Mouse (Mus musculus) urinary bladder, postnatal 36 days (tissue): ENCODE measurements around the gene Crat.

ENCODE experiments used
- DNase-seq, 2 experiments: peaks; one replicate each; pipeline ENCODE4 v3.0.0; 2022; ENCODE audit warnings: low spot score in 2 of 2, mixed read lengths in 1 of 2

Gene Crat

DNA sequence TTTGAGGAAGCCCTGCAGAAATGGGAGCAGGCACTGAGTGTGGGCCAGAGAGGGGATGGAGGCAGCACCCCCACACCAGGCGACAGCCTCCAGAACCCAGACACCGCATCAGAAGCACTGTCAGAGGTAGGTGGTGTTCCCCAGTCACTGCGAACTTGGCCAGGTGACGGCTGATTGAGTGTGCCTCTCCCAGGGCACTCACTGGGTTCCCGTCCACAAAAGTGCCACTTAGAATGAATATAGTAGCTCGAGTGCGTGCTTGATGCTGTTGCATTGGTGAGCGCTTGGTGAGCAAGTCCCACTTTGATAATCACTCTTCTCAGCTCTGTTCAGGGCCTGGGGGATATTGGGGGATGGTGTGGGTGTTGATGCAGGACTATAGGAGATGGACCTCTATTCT lies 44.1 kb downstream of the Crat start:
- no peak for DNase-seq

DNA sequence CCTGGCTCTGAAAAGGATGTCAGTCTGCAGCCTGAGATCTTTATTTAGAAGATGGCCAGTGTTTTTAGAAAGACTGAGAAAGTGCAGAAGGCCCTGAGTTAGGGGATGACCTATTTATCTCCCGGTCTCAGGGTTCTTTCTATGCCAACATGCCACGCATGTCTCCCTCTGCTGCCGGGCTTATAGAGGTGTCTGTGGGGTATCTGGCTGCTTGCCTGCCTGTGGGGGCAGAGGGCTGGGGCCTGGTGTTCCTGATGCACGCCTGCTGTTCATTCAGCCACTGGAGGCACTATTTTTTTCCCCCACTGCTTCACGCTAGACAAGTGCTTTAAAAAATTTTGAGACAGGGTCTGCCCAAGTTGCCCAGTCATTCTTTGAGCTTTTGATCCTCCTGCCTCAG lies 49.4 kb downstream of the Crat start:
- DNase-seq = no peak

DNA sequence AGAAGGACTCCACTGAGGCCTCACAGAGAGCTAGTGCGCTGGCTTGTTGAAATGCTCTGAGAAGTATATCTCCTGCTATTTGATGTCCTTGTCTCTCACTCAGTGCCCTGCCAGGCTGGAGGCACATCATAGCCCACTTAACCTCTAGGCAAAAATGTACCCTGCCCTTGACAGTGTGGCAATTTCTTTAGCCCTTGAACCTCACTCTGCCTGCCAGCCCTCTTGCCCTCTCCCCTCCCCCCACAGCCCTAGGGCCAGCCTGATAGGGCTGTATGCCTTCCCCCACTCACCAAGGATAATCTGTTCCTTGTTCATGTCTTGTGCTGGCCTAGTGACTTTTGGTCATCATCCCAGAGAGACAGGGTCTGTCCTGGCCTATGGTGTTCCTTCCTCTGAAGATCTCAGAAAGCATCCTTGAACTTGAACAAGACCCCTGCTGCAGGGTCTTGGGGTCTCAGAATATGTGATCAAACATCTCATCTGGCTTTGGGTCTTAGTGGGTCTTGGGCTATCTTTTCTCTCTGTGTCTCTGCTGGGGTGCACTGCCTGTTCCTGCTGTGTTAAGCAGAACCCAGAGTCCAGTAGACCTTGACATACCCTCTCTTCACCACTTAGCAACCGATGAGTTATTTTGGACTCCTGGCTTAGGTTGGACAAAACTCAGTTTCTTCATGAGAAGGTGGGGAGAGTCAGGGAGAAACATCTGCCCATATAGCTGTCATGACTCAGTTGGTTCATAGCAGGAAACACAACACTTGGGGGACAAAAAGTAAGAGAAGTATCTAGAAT lies 50.1 kb downstream of the Crat start:
- no peak for DNase-seq

DNA sequence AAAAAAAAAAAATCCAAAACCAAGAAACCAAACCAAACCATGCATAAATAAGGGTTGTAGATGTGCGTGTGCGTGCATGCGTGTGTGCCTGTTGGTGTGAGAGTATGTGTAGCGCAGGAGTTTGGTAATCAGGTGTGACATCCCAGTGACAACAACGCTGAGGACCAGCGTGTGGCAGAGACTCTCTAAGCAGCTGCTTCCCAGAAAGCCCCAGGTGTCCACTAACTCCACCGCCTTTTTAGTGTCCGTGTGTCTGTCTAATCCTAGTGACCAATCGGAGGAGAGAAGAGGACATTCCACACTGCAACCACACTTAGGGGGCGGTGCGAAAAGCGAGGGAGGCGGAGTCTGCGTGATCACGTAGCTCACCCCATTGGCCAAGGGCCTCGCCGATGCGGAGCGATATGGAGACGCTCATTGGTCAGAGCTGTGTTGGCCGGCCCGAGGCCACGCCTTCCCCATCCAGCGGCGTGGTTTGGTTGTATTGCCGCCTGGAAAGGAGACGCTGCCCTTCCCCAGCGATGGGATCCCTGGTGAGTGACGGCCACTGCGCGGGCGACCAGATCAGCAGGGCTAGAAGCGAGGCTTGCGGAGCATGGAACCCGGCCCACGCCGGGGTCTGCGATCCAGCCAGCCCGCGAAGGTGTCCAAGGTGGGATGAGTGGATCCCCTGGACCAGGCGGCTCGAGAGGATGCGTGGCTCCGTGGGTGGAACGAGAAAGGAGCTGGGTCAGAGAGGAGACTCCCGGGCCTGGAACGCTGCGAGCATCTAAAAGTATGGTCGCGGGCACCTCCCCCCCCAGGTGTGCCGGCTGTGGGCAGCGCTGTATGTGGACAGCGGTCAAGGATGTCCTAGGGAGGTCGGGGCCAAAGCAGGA lies 51.6 kb downstream of the Crat start, which contains the start of gene Miga2:
Gene Miga2, plus strand, starts transcription at position 461 of the 878 bp plus-strand sequence.
- DNase-seq = peak; percentile 98 to 100

DNA sequence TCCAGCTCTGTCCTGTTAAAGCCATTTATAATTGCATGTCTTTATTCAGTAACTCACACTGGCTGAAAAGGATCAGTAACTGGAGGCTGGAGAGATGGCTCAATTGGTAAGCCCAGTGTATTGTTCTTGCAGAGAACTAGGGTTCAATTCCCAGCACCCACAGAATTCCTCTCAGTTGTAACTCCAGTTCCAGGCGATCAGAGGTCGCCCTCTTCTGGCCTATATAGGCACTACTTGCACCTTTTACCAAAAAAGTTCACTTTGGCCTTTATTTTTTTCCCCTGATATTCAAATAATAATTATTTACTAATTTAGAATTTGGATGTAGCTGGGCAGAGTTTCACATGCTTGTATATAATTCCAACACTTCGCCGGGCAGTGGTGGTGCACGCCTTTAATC lies 52.7 kb downstream of the Crat start:
- DNase-seq = no peak

DNA sequence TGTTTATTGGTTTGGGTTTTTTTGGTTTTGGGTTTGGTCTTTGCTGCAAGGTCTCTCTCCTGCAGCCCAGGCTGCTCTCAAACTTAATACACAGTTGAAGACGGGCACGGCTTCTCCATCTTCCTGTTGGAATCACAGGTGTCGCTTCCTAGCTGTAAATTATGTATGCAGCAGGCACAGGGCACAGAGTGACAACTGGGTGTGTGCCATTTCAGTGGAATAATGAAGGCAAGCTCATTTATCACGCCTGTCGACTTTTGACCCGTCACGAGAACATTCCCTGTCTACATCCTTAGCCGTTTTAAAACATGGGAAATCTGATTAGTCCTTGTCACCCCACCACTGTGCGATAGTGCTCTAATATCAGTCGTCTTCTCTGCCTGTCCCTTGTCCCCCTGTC lies 55.0 kb downstream of the Crat start:
- DNase-seq = no peak

DNA sequence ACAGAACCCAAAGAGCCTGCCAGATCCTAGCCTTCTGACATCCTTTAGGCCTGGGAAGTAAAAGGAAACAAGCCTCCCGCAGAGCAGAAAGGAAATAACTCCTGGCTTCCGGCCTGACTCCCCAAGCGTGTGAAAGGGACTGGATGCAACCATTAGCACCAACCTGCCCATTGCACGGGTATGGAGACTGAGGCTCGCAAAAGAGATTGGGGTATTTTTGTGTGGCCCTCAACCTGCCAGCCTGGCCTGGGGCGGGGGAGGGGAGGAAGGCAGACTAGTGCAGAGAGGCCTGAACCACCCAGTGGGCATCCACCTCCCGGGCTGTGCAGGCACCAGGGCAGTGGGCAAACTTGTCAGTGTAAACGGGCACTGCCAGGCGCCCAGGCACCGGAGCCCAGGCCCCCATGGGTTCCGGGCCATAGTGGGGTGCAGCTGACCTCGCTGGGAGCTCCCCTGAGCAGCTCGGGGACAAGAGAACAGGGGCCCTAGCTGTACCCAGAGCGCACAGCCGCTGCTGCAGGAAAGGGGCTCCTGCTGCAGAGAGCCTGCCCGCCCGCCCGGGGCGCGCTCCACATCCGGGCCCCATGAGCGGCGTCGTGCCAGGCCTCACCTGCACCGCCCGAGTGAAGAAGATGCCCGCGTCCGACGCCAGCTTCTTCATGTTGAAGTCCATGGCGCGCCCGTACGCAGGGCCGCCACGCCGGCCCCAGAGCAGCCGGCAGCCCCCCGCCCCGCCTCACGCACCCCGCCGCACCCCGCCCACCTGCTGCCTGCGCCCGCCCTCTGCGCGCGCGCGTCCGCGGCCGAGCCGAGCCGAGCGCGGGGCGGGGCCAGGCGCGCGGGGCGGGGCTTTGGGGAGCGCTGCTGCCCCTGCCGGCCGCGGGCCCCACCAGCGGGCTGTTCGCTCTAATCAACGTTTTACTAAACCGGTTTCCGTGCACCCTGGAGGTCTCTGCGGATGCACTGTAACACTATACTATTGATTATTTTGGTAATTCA lies 56.8 kb downstream of the Crat start, which contains the start of gene Sh3glb2:
Gene Sh3glb2, minus strand, starts transcription at position 805 of the 999 bp plus-strand sequence.
- peak; percentile 74 to 77 for DNase-seq

DNA sequence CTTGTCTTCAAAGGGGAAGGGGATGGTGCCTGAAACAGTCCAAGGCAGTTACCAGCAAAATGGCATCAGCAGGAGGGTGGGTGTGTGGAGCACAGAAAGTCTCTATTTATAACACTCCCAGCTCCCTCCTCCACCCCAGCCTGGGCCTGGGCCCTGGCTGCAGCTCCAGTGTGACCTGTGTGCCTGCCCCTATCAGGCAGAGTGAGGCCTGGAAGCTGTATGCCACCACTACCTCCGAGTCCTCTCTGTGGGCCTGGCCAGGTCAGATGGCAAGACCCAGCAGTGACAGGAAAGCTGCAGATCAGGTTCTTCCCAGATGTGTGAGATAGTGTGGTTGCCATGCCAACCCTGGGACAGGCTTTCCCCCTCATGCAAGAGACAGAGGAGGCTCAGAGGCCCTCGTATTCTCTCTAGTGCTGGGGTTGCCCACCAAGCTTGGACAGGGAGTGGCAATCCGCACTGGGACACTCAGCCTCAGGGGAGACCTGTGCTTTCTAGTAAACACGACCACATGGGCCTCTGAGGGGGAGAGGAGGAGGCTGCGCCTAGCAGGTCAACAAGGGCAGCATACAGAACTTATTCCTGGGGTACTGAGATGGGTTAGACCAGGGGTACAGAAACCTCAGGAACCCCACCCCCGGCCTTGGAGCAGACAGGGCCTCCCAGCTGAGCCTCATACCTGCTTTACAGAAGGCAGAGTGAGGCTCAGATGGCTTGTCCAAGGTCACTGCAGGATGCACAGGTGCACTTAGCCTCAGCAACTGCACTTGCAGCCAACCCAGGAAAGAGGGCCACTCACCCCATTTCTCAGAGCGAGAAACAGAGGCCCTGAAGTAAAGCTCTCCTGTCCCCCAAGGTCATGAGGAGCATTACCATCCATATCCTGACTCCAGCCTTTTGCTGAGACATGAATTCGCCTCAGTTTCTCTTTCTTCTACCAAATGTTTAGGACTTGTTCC lies 57.8 kb downstream of the Crat start:
- peak; percentile 66 to 74 for DNase-seq

DNA sequence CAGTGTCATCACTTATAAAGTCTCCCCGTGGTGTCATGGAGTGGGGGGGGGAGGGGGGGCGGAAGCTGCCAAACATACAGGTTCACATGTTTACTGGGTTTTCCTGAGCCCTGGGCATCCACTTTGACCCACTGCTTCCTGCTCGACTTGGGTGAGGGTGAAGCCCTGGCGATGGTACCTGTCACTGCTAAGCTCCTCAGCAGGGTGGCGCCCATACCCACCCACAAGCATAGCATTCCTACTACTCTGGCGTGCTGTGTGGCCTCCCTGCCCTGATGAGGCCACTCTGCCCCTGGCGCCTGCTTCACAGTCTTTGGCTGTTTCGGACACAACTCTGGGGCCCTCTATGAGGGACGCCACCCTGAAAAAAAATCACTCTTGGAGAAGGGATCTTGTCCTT lies 58.7 kb downstream of the Crat start:
- DNase-seq = no peak

DNA sequence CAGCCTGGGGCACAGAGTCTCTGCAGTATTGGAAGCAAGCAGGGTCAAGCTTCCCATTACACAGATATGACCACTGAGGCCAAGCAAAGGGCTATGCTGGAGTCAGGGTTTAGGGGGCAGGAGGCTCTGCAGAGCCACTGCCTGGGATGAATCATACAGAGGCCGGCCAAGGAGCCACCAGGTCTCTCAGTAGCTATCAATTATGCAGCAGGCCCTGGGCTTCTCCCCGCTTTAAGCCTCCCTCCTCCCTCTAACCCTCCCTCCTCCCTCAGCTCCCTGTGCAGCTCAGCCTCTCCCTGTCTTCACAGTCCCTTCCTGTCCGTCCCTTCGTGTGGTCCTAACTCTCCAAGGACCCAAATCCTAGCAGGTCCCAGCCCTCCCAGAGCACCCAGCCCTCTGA lies 59.3 kb downstream of the Crat start:
- DNase-seq = no peak

DNA sequence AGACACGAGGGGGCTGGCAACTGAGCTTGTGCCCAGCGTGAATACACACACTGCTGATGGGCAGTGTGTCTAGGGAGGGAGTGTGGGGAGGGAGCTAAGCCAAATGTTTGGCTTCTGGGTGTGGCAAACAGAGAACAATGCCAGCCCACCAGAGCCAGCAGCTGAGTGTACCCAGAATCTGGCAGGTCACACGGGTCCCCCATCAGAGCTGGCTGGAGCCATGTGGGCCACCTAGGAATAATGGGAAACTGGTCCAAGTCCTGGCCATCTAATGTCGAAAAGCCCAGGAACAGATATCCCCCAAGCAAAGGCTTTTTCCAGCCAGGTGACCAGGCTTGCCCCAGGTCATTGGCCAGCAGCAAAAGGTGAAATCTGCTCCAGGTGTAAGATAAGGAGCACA lies 59.8 kb downstream of the Crat start:
- DNase-seq = no peak

DNA sequence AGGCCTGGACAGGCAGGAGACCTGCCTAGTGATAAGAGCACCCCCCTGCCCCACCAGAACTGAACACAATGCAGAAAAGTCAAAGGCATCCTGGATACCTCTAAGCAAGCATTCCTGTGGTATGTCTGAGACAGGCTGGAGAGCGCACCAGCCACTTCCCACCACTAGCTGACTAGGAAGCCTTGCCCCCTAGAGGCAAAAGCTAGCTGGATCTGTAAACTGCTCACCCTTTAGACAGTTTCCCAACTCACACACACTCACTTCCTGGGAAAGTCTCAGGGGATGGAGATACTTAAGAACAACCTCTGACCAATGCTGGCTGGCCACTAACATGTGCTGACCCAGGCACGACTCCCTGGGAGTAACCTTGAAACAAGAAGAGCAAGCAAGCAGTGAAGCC lies 64.5 kb downstream of the Crat start:
- DNase-seq = peak; percentile 37 to 39
